Mouse (Mus musculus) embryo, embryonic 11.5 days (tissue): Measurements from ENCODE around the gene Shisa7.
"Not testable (repeated sequence)": the region's sequence is repeated elsewhere in the genome, so short reads cannot be mapped to it uniquely, and the experiment has no call there.

Experiments
- DNase-seq: peaks from one replicate; pipeline ENCODE4 v3.0.0-alpha.2; 2012; ENCODE audit warnings: low read depth, low spot score

Gene Shisa7

DNA sequence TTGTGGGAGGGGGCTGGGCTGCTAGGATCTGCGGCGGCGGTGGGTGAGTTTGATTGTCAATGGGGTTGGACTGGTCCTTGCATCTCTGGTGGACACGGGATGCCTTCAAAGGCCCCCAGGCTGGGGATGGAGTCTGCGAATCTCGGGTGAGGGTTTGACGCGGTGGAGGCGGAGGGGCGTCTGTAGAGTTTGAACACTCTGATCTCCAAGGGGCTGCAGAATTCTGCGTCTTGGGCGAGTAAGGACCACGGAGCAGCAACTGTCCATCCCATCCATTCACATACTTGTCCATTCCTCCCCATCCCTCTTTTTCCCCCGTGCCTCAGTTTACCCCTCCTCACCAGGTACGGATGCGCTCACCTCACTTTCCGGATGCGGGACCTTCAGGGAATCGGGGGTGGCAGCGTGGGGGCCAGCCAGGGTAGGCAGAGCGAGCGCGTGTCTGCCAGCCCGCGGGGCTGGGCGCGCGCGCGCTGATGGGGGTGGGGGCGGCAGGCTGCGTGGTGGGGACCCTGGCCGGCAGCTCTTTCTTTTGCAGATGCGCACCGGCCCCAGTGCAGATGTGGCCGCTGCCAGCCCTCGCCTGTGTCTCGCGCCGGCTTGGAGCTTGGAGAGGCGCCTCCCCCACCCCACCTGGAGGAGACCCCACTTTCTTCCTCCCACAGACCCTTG is at the start of gene Shisa7:
Gene Shisa7, minus strand, starts transcription at position 452 of the 672 bp plus-strand sequence.
- no peak for DNase-seq

DNA sequence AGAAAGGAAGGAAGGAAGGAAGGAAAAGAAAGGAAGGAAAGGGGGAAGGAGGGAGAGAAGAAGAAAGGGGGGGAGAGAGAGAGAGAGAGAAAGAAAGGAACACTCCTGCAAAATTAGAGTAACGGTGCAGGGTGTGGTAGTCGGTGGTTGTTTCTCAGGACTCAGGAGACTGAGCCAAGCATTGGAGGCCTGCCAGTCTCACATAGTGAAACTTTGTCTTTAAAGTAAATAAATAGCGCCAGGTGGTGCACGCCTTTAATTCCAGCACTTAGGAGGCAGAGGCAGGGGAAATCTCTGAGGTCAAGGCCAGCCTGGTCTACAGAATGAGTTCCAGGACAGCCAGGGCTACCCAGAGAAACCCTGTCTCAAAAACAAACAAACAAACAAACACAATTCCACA is 42.2 kb upstream of the Shisa7 start:
- no peak for DNase-seq

DNA sequence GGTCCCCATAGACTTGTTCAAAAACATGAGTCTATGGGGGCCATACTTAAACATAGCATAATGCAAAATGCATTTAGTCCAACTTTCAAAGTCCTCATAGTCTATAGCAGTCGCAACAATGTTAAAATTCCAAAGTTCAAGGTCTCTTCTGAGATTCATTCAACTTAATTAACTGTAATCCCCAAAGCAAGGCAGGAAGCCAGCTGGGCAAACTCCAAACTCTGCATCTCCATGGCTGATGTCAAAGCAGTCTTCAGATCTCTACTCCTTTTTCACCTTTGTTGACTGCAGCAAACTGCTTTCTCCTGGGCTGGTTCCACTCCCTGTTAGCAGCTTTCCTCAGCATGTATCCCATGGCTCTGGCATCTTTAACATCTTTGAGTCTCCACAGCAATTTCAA is 34.5 kb upstream of the Shisa7 start:
- not testable (repeated sequence) for DNase-seq

DNA sequence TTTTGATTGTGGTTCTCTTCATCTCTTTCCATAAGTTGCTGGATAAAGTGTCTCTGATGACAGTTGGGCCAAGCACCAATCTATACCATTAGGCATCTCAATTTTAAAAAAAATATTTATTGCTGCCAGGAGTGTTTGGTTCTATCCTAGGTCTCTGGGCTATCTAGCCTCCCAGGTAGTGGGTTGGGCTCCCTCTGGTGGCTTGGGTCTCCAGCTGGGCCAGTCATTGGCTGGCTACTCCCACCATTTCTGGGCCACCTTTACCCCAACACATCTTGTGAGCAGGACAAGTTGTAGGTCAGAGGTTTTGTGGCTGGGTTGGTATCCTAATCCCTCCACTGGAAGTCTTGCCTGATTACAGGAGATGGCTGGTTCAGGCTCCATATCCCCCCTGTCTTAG is 33.7 kb upstream of the Shisa7 start:
- no peak for DNase-seq

DNA sequence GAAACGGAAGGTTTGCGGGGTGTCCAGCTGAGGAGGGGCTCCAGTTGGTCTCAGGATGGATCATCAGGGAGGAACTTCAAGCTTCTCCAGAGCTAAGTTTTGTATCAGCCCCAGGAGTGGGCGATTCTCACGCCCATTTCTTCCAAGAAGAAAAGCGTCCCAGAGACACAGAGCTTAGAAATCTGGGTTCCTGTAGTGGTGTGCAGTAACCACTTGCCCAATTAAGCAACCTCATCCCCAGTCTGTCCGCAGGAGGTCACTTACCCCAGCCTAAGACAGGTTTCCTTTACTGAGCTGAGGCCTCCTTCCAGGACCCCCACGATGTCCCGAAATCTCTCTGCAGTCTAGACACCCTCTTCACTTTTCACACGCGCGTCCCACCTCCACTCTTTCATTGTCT is 32.7 kb upstream of the Shisa7 start:
- DNase-seq = no peak

DNA sequence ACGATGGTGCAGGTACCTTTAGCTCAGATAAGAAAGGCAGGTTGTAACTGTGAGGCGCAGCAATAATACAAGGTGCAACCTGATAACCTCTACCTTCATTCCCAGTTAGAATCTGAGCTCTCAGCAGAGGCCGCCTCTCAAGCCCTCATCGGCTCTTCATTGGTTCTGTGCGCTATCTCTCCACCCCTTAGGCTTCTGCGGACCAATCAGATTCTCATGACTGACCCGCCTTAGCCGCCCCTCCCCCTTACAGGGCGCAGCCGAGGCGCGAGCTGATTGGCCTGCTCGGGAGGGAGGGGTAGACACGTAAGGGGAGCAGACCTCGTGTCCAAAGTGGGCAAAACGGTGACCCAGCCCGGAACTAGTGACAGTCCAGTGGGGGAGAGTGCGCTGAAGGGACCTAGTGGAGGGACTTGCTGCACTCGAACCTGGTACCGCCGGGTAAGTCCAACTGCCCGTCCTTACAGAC is 32.3 kb upstream of the Shisa7 start, which contains the start of gene Isoc2a:
Gene Isoc2a, plus strand, starts transcription at position 401 of the 469 bp plus-strand sequence.
- peak; percentile 93 for DNase-seq

DNA sequence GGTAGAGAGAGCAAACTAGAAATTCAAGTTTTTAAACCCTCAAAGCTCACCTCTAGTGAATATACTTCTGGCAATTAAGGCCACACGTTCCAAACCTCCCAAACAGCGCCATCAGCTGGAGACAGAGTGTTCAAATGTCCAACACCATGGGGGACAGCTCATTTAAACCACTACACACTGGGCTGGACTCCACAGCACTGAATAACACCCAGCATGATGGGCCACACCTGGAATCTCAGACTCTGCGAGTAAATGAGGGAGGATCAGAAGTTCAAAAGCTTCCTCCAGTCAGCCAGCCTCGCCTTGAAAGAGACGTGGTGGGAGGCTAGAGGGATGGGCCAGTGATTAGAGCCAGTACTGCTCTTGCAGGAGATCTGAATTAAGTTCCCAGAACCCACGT is 25.6 kb upstream of the Shisa7 start, which contains the start of gene Isoc2b:
Gene Isoc2b, minus strand, starts transcription at position 126 of the 400 bp plus-strand sequence.
- DNase-seq = no peak

DNA sequence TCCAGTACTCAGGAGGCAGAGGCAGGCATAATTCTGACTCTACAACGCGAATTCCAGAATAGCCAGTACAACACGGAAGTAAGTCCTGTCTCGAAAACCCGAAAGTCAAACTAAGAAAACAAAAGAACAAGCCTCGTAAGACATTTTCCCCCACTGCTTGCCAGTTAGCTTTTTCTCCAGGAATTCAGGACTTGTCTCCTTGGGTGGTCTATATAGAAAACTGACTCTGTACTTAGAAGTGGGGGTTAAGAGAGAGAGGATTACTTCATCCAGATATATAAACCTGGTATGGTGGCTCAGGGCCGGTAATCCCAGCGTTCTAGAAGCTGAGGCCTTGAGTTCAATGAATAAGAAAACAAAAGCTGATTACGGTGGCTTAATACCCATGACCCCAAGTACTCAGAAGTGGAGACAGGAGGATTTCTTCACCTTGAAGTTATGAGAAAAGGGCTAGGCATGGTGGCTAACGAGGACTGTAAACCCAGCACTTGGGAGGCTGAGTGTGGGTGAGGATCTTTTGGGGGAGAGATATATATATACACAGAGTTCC is 22.2 kb upstream of the Shisa7 start:
- no peak for DNase-seq

DNA sequence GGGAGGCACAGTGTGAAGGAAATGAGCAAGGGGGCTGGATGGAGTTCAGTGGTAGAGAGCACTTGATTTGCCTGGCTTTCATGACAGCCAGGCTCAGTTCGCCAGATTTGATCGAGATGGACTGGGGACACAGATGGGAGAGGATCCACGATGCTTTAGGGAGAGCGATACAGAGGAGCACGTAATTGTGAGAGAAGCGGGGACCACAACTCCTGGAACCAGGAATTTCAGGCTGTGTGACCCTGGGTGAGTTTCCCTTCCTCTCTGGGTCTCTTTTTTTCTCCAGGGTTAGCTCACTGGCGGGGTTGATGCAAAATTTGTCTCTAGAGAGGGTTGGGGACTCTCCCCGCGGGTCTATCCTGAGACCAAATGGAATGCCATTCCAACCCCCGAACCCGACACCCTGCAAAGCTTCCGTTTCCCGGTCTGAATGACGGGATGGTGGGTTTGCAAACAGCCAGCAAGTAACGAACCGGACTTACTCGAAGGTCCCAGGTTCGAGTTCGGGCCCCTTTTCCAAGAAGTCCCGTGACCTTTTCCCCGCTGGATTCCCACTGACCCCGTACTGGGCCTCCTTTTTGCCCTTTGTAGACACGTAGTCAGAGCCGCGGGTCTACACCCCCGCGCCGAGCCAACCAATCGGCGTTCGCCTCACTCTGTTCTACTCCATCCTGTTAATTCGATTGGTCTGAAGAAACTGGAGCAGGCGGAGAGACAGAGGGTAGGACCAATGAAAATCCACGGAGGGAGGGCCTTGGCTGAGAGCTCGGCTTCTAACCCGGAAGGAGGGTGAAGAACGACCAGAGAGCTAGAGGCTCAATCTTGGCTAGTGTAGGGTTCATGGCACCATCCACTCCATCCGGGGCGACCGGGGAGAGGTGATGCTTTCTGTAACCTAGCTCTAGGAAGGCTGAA is 21.3 kb upstream of the Shisa7 start:
- peak; percentile 91 for DNase-seq

DNA sequence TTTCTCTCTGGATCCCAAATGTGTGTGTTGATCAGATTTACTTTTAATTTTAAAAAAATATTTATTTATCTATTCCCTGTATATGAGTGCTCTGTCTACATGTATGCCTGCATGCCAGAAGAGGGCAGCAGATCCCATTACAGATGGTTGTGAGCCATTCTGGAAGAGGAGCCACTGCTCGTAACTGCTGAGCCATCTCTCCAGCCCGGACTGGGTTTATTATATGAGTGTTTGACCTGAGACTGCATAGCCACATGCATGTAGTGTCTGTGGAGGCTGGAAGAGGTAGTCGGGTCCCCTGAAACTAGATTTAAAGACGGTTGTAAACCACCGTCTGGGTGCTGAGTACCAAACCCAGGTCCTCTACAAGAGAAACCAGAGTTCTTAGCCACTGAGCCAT is 20.6 kb upstream of the Shisa7 start:
- no peak for DNase-seq

DNA sequence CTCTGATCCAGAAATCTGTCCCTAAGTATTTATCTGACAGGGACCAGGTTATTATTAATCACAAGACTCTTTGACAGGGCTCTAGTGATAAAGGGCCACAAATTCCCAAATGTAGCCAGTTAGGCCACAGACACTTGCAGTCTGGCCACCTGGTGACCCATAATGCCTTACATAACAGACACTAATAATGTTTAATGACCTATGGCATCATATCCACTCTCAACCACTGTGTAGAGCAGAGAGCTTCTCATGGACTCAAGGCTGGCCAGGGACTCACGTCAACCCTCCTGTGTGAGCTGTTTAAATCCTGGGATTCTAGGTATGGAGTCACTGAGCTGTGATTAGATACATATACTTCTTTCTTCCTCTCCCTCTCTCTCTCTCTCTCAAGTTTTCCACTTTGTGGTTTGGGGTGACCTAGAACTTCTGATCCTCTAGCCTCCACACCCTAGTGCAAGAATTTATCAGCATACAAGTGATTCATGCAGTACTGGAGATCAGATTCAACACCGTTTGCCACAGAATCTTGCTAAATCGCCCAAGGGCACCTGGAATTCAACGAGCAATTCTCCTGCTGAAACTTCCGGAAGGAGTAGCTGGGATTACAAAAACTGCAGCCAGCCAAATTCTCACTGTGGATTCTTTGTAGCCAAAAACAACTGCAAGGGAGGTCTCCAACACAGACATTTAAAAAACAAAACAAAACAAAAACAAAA is 19.8 kb upstream of the Shisa7 start:
- DNase-seq = no peak

DNA sequence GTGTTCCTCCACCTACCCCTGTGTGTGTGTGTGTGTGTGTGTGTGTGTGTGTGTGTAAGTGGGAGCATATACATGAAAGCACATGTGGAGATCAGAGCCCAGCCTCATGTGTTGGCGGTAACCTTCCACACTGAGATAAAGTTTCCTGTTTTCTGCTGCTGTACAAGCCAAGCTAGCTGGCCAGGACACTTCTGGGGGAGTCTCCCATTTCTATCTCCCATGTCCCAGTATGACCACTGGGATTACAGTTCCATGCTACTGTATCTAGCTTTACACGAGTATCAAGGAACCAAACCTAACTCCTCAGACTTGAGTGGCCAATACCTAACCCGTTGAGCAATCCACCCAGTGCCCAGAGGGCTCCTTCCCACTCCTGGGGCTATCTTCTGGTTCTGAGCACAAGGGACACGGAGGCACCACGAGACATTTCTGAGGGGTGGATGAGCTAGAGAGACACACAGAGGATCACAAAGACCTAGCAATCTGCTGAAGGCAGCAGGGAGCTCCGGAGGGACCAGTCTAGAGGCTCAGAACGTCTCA is 19.1 kb upstream of the Shisa7 start:
- no peak for DNase-seq

DNA sequence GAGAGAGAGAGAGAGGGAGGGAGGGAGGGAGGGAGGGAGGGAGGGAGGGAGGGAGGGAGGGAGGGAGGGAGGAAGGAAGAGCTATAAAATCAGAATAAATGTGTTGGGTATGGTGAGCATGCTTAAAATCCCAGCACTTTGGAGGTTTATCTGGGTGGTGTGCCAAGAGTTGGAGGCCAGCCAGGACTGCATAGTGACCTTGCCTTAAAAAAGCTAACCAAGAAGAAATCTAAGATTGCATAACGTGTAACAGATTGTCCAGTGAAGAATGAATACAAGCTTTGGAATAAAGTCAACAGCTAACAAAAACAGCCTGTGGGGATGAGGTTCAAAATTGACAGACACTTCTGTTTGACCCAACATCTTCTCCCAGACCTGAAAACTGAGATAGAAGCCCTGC is 18.5 kb upstream of the Shisa7 start:
- DNase-seq = no peak

DNA sequence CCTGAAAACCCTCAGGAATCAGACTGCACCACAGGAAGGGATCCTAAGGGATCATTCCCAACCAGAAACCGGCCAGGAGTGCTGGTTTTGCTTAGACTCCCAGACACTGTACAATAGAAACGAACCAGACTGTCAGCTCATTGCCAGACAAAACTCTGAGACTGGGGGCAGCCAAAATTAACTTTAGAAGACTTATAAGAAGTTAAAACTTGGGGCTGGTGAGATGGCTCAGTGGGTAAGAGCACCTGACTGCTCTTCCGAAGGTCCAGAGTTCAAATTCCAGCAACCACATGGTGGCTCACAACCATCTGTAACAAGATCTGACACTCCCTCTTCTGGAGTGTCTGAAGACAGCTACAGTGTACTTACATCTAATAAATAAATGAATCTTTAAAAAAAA is 16.4 kb upstream of the Shisa7 start:
- DNase-seq = not testable (repeated sequence)

DNA sequence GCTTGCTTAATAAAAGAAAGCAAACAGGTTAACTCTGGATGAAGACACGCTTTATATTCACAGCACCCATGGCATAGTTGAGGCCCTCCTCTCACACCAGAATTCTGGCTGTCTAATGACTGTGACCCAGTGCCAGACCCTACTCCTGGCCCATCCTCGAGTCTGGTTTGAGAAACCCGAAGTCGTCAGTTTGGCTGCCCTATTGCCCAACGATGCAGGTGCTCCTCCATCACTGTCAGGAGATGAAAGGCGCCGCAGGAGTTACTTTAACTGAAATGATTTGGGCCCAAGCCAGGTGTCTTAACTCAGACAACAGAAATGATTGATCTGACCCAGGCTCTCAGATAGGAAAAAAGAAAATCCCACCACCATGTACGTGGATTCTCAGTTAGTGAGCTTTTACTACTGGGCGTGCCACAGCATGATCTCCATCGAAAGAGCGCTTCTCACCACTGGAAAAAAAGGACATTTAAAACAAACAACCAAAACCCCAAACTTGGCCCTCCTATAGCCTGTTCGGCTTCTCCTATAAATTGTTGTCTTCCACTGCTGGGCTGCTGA is 15.0 kb upstream of the Shisa7 start:
- no peak for DNase-seq

DNA sequence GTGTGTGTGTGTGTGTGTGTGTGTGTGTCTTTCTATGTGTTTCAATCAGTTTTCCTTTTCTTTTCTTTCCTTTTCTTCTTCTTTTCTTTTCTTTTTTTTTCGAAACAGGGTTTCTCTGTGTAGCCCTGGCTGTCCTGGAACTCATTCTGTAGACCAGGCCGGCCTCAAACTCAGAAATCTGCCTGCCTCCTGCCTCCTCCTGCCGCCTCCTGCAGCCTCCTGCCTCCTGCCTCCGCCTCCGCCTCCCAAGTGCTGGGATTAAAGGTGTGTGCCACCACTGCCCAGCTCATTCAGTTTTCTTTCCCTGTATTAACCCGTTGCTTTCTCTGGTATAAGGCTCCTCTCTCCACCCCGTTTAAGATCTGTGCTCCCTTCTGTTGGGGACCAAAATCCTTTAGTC is 12.8 kb upstream of the Shisa7 start:
- no peak for DNase-seq

DNA sequence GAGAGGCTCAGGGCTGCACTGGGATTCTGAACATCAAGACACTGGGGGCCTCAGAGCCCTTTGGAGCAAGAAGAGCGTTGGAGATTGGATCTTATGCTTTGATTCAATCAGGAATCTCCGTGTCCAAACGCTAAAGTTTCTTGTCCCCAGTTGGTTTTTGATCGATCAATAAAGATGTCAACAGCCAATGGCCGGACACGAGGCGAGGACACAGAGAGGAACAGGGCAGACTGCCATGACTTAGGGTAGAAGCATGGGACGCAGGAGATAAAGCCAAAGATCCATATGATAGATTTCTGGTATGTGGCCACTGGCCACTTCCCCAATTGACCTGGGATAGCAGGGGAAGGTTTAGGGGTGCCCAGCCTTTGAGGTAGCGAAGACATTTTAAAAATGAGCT is 12.0 kb upstream of the Shisa7 start:
- DNase-seq = no peak

DNA sequence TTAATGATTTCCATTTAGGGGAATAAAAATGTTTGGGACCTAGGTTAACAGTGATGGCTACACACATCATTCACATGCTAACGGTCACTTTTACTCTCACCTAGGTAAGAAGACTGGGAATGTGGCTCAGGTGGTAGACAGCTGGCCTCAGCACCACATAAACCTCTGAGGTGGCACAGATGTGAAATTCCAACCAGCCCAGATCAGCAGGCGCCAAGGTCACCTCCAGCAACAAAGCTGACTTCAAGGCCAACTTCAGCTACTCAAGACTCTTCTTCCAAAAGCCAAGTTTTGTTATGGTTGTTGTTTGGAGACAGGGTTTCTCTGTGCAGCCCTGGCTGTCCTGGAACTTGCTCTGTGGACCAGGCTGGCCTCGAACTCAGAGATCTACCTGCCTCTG is 9.1 kb upstream of the Shisa7 start:
- DNase-seq = no peak

DNA sequence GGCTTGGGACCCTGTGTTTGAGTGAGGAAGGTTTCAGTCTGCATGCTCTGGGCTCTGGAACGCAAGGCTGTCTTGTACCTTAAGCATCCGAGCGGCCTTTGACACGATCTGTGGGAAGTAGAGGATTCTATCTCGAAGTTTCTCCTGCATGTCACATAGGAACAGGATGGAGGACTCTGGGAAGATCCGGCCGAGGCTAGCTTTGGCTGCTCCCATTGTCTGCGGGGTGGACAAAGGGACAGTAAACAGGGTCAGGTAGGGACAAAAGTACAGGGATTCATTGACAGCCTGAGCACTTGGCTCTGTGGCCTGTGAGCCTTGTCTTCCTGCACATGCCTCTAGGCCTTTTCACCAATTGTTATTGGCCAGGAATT is 6.8 kb upstream of the Shisa7 start:
- DNase-seq = no peak

DNA sequence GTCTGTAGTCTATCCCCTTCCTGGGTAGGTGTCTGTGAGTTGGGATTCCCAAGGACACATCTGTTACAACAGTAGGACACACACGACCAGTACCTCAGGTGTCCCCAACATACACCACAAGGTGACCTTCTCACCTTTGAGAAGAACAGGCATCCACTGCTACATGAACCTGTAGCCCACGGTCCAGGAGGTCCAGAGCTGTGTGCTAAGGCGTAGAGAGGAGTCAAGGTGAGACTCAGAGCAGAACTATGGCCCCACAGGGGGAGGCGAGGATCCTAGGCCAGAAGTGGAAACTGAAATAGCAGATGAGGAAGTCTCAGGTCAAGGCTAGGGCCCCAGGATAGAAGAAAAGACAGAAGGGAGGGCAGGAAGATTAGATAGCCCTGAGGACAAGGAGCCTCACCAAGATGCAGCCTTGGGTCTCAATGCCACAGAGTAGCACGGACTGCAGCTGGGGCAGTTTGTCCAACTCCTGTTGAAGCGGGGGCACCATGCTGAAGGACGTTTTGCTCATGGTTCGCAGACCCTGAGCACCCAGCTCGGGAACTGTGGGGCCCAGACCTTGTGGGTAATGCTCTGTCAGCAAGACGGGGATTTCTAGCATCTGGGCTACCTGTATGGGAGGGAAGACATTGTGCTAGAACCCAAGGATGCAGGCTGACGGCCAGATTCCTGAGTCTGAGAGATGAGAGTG is 6.3 kb upstream of the Shisa7 start:
- no peak for DNase-seq

DNA sequence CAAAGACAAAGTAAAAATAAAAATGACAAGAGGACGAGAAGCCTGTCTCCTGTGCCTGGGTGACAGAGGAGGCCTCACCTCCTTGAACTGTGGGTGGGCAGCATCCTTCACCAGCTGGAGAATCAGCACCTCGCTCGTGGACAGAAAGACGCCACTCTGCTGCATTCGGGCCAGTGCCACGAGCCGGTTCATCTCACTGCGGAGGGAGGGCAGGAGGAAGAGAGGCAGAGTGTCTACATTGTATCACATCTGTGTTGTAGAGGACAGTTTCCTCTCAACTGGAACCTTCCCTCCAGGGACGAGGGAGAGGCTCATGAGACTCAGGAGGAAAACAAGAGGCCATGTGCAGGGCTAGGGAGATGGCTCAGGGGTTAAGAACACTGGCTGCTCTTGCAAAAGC is 4.9 kb upstream of the Shisa7 start:
- DNase-seq = no peak
